Mouse (Mus musculus) megakaryocyte-erythroid progenitor cell, adult 5 weeks (primary cell): ENCODE measurements around the gene Gpr155. TPM values are rescaled to one million over a fixed set of nuclear protein-coding genes. Genes with fewer than 3 reads are reported as not detected.

Experiments
- polyA plus RNA-seq: library from polyadenylated mRNA; stranded (reverse); fragments of >175 nt; gene quantifications from 2 replicates; pipeline ENCODE4 v1.2.3, GENCODE M21; 2012

Gene Gpr155
- 0.43 and 0.46 TPM in 2 replicates for polyA plus RNA-seq

DNA sequence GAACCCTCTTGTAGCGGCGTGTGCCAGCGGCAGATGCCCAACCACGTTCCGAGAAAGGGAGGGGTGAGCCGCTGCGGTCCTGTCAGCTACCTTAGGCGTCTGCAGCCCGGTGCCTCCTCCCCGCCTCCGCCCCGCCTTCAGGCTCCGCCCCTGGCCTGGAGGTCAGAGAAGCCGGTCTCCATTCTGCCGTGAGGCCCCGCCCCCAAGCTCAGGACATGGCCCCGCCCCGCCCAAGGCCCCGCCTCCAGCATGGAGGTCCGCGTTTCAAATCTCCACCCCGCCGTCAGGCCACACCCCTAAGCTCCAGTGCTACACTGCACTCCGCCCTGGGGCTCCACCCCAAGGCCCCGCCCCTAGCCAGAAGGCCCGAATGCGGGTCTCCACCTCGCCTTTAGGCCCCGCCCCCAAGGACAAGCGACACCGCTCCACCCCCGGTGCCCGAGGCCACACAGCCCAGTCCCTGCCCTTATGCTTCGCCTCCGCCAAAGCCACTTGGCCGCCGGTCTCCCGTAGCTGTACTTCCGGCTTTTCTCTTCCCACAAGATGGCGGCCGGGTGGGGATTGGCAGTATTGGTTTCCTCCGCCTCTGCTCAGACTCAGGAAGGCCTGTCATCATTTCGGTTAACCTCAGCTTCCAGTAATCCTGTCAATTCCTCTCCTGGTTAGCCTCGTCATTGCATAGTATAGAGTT lies at the start of gene Gpr155:
Gene Gpr155 (minus strand): TSS at position 217 of the 691 bp plus-strand sequence.

DNA sequence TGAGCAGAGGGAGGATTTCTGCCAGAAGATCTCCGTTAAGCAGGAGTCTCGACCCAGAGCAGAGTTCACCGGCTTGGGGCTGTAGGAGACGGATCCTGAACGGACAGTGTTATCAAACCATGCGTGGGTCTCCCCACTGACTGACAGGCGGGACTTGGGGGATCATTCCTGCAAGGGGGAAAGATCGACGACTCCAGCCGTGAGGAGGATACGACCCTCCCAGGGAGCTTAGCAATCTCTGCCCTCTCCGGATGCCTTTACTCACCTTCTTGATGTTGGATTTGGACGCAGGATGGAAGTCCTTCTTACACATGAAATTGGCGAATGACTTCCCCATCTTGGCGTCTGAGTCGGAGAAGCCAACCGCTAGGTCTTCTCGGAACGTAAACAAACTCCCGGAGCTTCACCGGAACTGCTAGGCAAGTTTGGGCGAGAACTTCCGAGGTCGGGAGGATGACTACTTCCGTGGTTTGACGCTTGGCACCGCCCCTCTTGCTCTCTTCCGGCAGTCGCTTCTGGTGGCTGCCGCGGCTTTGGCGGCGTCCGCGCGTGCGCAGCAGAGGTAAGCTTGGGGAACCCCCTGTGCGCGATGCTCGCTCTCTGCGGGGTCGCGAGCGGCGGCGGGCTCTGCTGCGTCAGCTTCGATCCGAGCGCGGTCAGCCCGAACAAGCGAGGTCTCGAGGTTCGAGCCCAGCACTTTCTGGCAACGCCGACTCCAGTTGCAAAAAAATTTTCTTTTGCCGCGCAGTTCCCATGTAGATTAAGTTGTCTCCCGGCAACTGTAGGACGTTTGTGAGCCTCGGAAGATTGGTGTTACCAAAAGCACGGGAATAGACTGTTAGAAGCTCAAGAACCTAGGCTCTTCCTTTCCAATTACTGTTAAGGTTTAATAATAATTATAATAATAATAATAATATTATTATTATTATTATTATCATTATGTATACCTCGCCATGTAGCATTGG lies 73.9 kb downstream of the Gpr155 start, which contains the start of the genes Scrn3 and Cir1:
Gene Scrn3 (plus strand): TSS at position 450 of the 965 bp plus-strand sequence.
Gene Cir1 (minus strand): TSS at position 550 of the 965 bp plus-strand sequence.

Other genes with a start within 250 kb of the Gpr155 start
- 39.3 and 51.4 TPM in 2 replicates for gene Ola1, start 167.6 kb downstream of the Gpr155 start, polyA plus RNA-seq
- gene Sp9, start 114.6 kb downstream of the Gpr155 start, polyA plus RNA-seq, result 0.01 and 0.04 TPM in 2 replicates
- 1.2 and 1.3 TPM in 2 replicates for gene Scrn3, start 74.0 kb downstream of the Gpr155 start, polyA plus RNA-seq
- 12.6 and 20.4 TPM in 2 replicates for gene Cir1, start 73.9 kb downstream of the Gpr155 start, polyA plus RNA-seq
- 181 and 247 TPM in 2 replicates for gene Wipf1, start 143.2 kb upstream of the Gpr155 start, polyA plus RNA-seq
- gene Chrna1, start 193.8 kb upstream of the Gpr155 start, polyA plus RNA-seq, result not detected in 2 replicates